Mouse (Mus musculus): ENCODE measurements around the gene Stard3nl. TPM values are rescaled to one million over a fixed set of nuclear protein-coding genes. Genes with fewer than 3 reads are reported as not detected.

The Stard3nl gene
- polyA plus RNA-seq, 1 experiment from 2014 or later, result 205 TPM

DNA sequence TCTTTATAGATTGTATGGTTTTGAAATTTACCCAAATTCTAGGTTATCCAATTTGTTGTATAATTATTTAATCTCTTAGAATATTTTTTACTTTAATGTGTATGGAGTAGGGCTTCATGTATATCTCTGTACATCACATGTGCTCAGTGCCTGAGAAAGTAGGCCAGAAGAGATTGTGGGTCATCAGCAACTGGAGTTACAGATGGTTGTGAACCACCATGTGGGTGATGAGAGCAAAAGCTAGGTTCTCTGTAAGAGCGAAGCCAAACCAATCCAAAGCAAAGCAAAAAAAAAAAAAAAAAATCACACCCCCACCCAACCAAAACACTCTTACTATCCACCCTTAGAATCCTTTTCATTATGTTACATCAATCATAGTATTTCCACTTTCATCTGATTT is 19.7 kb upstream of the Stard3nl start:
- no peaks in the 10 kb centered on the region for H3K9me3 ChIP-seq (ENCODE audit: control insufficient read depth, low read length)
- no peaks in the 10 kb centered on the region for H3K36me3 ChIP-seq (ENCODE audit: control insufficient read depth, insufficient read depth, low read length)
- H3K27ac ChIP-seq (replicated peaks; ENCODE audit: low read depth, low read length), result no peak overlapping the region
- no peak for ATAC-seq (ENCODE audit: low FRiP score, low TSS enrichment)
- DNase-seq, result no peak
- WGBS, result 91% methylated on average over 1 of the region's 1 CpGs
- no peak overlapping the region for H3K4me3 ChIP-seq (replicated peaks; ENCODE audit: low read depth, low read length)
- no peak overlapping the region for H3K4me2 ChIP-seq (ENCODE audit: low read length)
- H3K4me1 ChIP-seq (ENCODE audit: control insufficient read depth, insufficient read depth, low read length), result no peaks in the 10 kb centered on the region
- H3K9ac ChIP-seq (replicated peaks; ENCODE audit: low read length), result no peak overlapping the region
- no peaks in the 10 kb centered on the region for H3K27me3 ChIP-seq (ENCODE audit: control insufficient read depth, insufficient read depth, low read length)

DNA sequence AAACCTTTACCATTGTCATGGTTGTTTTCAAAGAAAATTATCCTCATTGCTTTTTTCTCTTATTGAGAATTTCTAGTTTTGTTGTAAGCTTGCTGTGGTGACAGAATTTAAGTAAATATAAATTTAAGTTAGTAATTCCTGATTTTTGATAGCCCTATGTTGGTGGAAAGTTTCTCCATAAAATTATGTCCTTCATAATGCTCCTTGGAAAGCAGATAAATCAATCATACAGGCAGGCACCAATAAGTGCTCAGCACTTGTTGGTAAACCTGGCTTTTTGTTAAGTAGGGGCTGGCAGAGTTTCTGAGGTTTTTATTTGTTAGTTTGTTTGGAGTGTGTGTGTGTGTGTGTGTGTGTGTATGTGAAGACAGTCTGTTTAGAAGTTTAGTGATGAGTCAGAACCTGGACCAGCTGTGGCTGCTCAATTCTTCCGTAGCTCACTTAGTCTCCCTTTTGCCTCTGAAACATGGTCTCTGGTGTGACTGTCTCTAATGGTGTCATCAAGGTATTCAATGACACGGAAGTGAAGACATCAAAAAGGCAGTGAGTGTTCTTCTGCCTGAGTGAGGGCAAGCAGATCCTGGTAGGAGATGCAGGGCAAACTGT is 16.8 kb upstream of the Stard3nl start:
- Histone ChIP-seq H3K36me3 (ENCODE audit: control insufficient read depth, insufficient read depth, low read length) (no peaks in the 10 kb centered on the region), H3K27ac (replicated peaks; ENCODE audit: low read depth, low read length) (no peak overlapping the region), H3K9ac (replicated peaks; ENCODE audit: low read length) (no peak overlapping the region), H3K4me3 (replicated peaks; ENCODE audit: low read depth, low read length) (no peak overlapping the region), H3K9me3 (ENCODE audit: control insufficient read depth, low read length) (no peaks in the 10 kb centered on the region), H3K4me1 (ENCODE audit: control insufficient read depth, insufficient read depth, low read length) (no peaks in the 10 kb centered on the region), H3K4me2 (ENCODE audit: low read length) (no peak overlapping the region), H3K27me3 (ENCODE audit: control insufficient read depth, insufficient read depth, low read length) (no peaks in the 10 kb centered on the region)
- WGBS, result 93% methylated on average over 2 of the region's 2 CpGs
- ATAC-seq (ENCODE audit: low FRiP score, low TSS enrichment) (no peak), DNase-seq (no peak)

GRCm38 (mm10) chr13:19411886-19412285 is 16.3 kb upstream of the Stard3nl start:
- WGBS, result 84% methylated on average over 5 of the region's 5 CpGs
- Histone ChIP-seq H3K9ac (replicated peaks; ENCODE audit: low read length) (no peak overlapping the region), H3K4me1 (ENCODE audit: control insufficient read depth, insufficient read depth, low read length) (no peaks in the 10 kb centered on the region), H3K27ac (replicated peaks; ENCODE audit: low read depth, low read length) (no peak overlapping the region), H3K4me3 (replicated peaks; ENCODE audit: low read depth, low read length) (no peak overlapping the region), H3K36me3 (ENCODE audit: control insufficient read depth, insufficient read depth, low read length) (no peaks in the 10 kb centered on the region), H3K9me3 (ENCODE audit: control insufficient read depth, low read length) (no peaks in the 10 kb centered on the region), H3K4me2 (ENCODE audit: low read length) (no peak overlapping the region), H3K27me3 (ENCODE audit: control insufficient read depth, insufficient read depth, low read length) (no peaks in the 10 kb centered on the region)
- DNase-seq (no peak), ATAC-seq (ENCODE audit: low FRiP score, low TSS enrichment) (no peak)

DNA sequence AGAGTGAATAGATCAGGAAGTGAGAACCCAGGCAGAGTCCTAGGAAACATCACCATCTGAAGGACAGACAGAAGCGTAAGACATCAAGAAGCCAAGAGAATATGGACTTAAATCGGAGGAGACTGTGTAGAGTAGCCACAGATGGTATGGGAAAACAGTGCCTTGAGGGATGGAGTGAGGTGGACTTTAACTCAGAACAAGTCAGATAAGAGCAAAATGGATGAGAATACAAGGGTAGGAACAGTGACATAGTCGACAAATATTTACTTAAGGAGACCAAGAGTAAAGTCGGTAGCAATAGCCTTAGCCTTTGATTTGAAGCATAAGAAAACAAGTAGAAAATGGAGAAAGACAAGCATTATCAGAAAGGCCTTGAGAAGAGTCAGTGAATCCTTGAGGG is 15.1 kb upstream of the Stard3nl start:
- DNase-seq (no peak), ATAC-seq (ENCODE audit: low FRiP score, low TSS enrichment) (no peak)
- no peak overlapping the region for H3K4me2 ChIP-seq (ENCODE audit: low read length)
- H3K9ac ChIP-seq (replicated peaks; ENCODE audit: low read length), result no peak overlapping the region
- H3K36me3 ChIP-seq (ENCODE audit: control insufficient read depth, insufficient read depth, low read length), result no peaks in the 10 kb centered on the region
- no peaks in the 10 kb centered on the region for H3K4me1 ChIP-seq (ENCODE audit: control insufficient read depth, insufficient read depth, low read length)
- no peak overlapping the region for H3K27ac ChIP-seq (replicated peaks; ENCODE audit: low read depth, low read length)
- WGBS, result 94% methylated on average over 4 of the region's 4 CpGs
- H3K27me3 ChIP-seq (ENCODE audit: control insufficient read depth, insufficient read depth, low read length), result no peaks in the 10 kb centered on the region
- H3K4me3 ChIP-seq (replicated peaks; ENCODE audit: low read depth, low read length), result no peak overlapping the region
- H3K9me3 ChIP-seq (ENCODE audit: control insufficient read depth, low read length), result no peaks in the 10 kb centered on the region

DNA sequence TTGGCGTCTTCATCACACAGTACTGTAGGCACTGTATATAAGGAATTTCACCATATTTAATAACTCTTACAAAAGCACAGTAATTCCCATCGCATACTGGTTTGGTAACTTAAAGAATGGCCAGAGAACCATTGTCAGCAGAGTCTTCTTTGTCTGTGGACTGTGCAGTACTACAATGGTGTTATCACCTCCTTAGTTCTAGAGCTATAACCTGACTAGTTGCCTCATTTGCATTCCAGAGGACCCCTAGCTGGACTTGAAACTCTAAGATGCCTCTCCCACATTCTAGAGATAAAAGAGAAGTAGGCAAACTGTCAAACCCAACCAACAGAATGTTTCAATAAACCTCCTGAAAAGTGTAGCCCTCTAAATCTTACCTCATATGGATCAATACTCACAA is 12.4 kb upstream of the Stard3nl start:
- 94% methylated on average over 2 of the region's 2 CpGs for WGBS
- Histone ChIP-seq H3K27me3 (ENCODE audit: control insufficient read depth, insufficient read depth, low read length) (no peaks in the 10 kb centered on the region), H3K4me1 (ENCODE audit: control insufficient read depth, insufficient read depth, low read length) (no peaks in the 10 kb centered on the region), H3K9ac (replicated peaks; ENCODE audit: low read length) (no peak overlapping the region), H3K27ac (replicated peaks; ENCODE audit: low read depth, low read length) (no peak overlapping the region), H3K4me3 (replicated peaks; ENCODE audit: low read depth, low read length) (no peak overlapping the region), H3K9me3 (ENCODE audit: control insufficient read depth, low read length) (no peaks in the 10 kb centered on the region), H3K4me2 (ENCODE audit: low read length) (no peak overlapping the region), H3K36me3 (ENCODE audit: control insufficient read depth, insufficient read depth, low read length) (no peaks in the 10 kb centered on the region)
- DNase-seq, result no peak
- ATAC-seq (ENCODE audit: low FRiP score, low TSS enrichment), result no peak

DNA sequence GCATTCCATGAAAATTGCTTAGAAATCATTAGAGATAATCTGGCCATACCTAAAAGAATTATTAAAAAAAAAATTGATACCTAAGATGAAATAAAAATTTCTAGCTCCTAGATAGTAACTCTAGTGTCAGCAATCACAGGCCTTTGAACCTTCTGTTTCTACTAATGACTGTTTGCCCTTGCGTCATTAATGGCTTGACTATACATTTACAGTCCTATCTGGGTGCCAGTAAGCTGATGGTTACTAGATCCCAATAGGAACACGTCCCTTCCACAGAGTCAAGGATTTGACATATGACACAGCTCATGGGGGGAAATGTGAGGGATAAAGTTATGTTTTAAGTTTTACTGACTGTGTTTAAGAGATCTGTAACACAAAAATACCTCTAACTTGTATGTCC is 9.0 kb upstream of the Stard3nl start:
- Histone ChIP-seq H3K27ac (replicated peaks; ENCODE audit: low read depth, low read length) (no peak overlapping the region), H3K4me1 (ENCODE audit: control insufficient read depth, insufficient read depth, low read length) (no peaks in the 10 kb centered on the region), H3K9ac (replicated peaks; ENCODE audit: low read length) (no peak overlapping the region), H3K4me3 (replicated peaks; ENCODE audit: low read depth, low read length) (no peak overlapping the region), H3K27me3 (ENCODE audit: control insufficient read depth, insufficient read depth, low read length) (no peaks in the 10 kb centered on the region), H3K9me3 (ENCODE audit: control insufficient read depth, low read length) (no peaks in the 10 kb centered on the region), H3K36me3 (ENCODE audit: control insufficient read depth, insufficient read depth, low read length) (no peaks in the 10 kb centered on the region), H3K4me2 (ENCODE audit: low read length) (no peak overlapping the region)
- WGBS, result 83% methylated on average over 2 of the region's 2 CpGs
- DNase-seq (no peak), ATAC-seq (ENCODE audit: low FRiP score, low TSS enrichment) (no peak)

GRCm38 (mm10) chr13:19394798-19395687 is 552 bp downstream of the Stard3nl start:
- H3K9ac ChIP-seq (replicated peaks; ENCODE audit: low read length), result peak overlapping the region; percentile 94
- peak; percentile 85 for ATAC-seq (ENCODE audit: low FRiP score, low TSS enrichment)
- H3K27me3 ChIP-seq (ENCODE audit: control insufficient read depth, insufficient read depth, low read length), result no peaks in the 10 kb centered on the region
- DNase-seq, result no peak
- under 1% methylated on average over 25 of the region's 25 CpGs for WGBS
- H3K4me2 ChIP-seq (ENCODE audit: low read length), result peak overlapping the region; percentile 62
- peak overlapping the region; percentile 92 for H3K27ac ChIP-seq (replicated peaks; ENCODE audit: low read depth, low read length)
- H3K36me3 ChIP-seq (ENCODE audit: control insufficient read depth, insufficient read depth, low read length), result 0 out of 2 replicates have a peak, but pooled peaks cover 3% of the 10 kb centered on the region
- H3K4me3 ChIP-seq (replicated peaks; ENCODE audit: low read depth, low read length), result peak overlapping the region; percentile 67
- H3K9me3 ChIP-seq (ENCODE audit: control insufficient read depth, low read length), result no peaks in the 10 kb centered on the region
- H3K4me1 ChIP-seq (ENCODE audit: control insufficient read depth, insufficient read depth, low read length), result peaks cover 16% of the 10 kb centered on the region

- Histone ChIP-seq H3K27ac (replicated peaks; ENCODE audit: low read depth, low read length) (no peak overlapping the region), H3K4me1 (ENCODE audit: control insufficient read depth, insufficient read depth, low read length) (peaks cover 16% of the 10 kb centered on the region), H3K4me3 (replicated peaks; ENCODE audit: low read depth, low read length) (peak overlapping the region; percentile 67), H3K9ac (replicated peaks; ENCODE audit: low read length) (peak overlapping the region; percentile 94; the same call in 1 of the 2 replicates), H3K36me3 (ENCODE audit: control insufficient read depth, insufficient read depth, low read length) (0 out of 2 replicates have a peak, but pooled peaks cover 3% of the 10 kb centered on the region), H3K9me3 (ENCODE audit: control insufficient read depth, low read length) (no peaks in the 10 kb centered on the region), H3K4me2 (ENCODE audit: low read length) (peak overlapping the region; percentile 62), H3K27me3 (ENCODE audit: control insufficient read depth, insufficient read depth, low read length) (no peaks in the 10 kb centered on the region)
- no peak for ATAC-seq (ENCODE audit: low FRiP score, low TSS enrichment)
- DNase-seq, result peak; percentile 25
- WGBS, result 78% methylated on average over 4 of the region's 4 CpGs
Measured at GRCm38 (mm10) chr13:19394171-19394570, 1.4 kb downstream of the Stard3nl start.

Data from midbrain, embryonic 14.5 days (tissue).